Mouse (Mus musculus): ENCODE results near the gene Reln. TPM values are rescaled to one million over a fixed set of nuclear protein-coding genes. Genes with fewer than 3 reads are reported as not detected.

Reln gene
- polyA plus RNA-seq, 1 experiment from 2014 or later: 23.9 TPM

DNA sequence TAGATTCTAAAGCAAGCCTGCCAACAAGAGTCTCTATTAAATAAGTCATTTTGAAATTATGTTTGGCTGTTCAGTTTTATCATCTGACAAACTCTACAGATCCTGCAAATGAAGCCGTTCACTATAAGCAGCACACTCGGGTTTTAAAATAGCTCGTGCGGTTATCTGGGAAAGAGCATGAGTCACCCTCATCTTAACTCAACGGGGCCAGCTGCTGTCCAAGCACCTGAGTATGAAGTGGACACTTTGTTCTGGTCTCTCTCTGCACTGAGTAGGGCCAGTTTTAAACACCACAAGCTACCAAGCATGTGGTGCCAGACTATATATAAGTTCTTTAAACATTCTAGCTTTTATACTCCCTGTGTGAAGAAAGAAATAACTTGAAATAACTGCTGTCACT lies 168.0 kb downstream of the Reln start:
- H3K36me3 ChIP-seq (ENCODE audit: control insufficient read depth, insufficient read depth): no peaks in the 10 kb centered on the region
- 65% methylated on average over 5 of the region's 5 CpGs for WGBS (ENCODE audit: insufficient replicate concordance)
- no peak overlapping the region for H3K9ac ChIP-seq (ENCODE audit: low read depth, low read length)
- no peak overlapping the region for H3K4me3 ChIP-seq (ENCODE audit: low read depth, low read length)
- no peaks in the 10 kb centered on the region for H3K9me3 ChIP-seq (replicated peaks; ENCODE audit: control insufficient read depth, low read length)
- no peak overlapping the region for H3K4me2 ChIP-seq (ENCODE audit: low read depth, low read length)
- H3K27me3 ChIP-seq (ENCODE audit: control insufficient read depth, insufficient read depth, low read depth, low read length): no peaks in the 10 kb centered on the region
- ATAC-seq (ENCODE audit: low read depth): no peak
- H3K27ac ChIP-seq (ENCODE audit: low read length): no peak overlapping the region
- no peaks in the 10 kb centered on the region for H3K4me1 ChIP-seq (ENCODE audit: control insufficient read depth, low read depth, low read length)

GRCm38 (mm10) chr5:22171336-22171735 lies 173.2 kb downstream of the Reln start:
- 69% methylated on average over 5 of the region's 5 CpGs for WGBS (ENCODE audit: insufficient replicate concordance)

DNA sequence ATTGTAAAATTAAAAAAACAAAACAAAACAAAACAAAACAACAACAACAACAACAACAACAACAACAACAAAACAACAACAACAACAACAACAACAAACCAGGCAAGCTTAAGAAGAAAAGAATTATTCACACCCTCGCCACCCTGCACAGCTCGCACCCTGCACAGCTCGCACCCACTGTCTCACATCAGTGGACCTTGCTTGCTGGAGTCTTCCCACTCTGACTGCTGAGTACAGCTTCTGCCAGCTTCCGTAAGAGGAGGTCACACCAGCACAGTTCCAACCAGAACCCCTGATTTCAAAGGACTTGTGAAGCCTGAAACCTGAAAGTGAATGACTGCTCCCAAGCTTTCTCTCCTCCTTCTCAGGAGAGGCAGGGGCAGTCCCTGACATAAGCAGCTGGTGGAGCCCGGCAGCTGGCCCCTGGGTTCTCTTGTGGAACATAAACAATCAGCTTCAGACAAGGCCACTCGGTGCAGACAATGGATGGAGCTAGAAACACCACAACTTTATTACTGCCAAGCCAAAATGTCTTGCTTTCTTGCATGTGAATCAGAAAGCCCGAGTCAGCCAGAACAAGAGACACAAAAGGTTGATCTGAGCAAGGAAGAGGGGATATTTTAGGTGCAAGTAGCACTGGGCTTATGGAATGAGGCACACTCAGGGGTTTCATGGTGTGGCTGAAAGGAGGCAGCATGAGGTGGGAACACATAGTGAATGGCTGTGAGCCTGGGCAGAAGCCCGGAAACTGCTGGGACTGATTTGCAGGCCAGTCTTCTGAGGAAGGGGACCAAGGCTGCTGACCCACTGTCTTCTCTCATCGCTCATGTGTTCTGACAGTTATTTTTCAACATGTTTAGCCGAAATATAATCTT lies 180.2 kb downstream of the Reln start:
- Histone ChIP-seq H3K9ac (ENCODE audit: low read depth, low read length) (no peak overlapping the region), H3K4me1 (ENCODE audit: control insufficient read depth, low read depth, low read length) (no peaks in the 10 kb centered on the region), H3K4me3 (ENCODE audit: low read depth, low read length) (no peak overlapping the region), H3K9me3 (replicated peaks; ENCODE audit: control insufficient read depth, low read length) (no peaks in the 10 kb centered on the region), H3K4me2 (ENCODE audit: low read depth, low read length) (no peak overlapping the region), H3K36me3 (ENCODE audit: control insufficient read depth, insufficient read depth) (no peaks in the 10 kb centered on the region), H3K27ac (ENCODE audit: low read length) (no peak overlapping the region), H3K27me3 (ENCODE audit: control insufficient read depth, insufficient read depth, low read depth, low read length) (no peaks in the 10 kb centered on the region)
- ATAC-seq (ENCODE audit: low read depth): no peak
- 54% methylated on average over 10 of the region's 10 CpGs for WGBS (ENCODE audit: insufficient replicate concordance)

More at GRCm38 (mm10) chr5:22171336-22171735, 173.2 kb downstream of the Reln start:
- no peak for ATAC-seq (ENCODE audit: low read depth)
- Histone ChIP-seq H3K27ac (ENCODE audit: low read length) (no peak overlapping the region), H3K9ac (ENCODE audit: low read depth, low read length) (no peak overlapping the region), H3K4me2 (ENCODE audit: low read depth, low read length) (no peak overlapping the region), H3K4me3 (ENCODE audit: low read depth, low read length) (no peak overlapping the region), H3K27me3 (ENCODE audit: control insufficient read depth, insufficient read depth, low read depth, low read length) (no peaks in the 10 kb centered on the region), H3K36me3 (ENCODE audit: control insufficient read depth, insufficient read depth) (no peaks in the 10 kb centered on the region), H3K4me1 (ENCODE audit: control insufficient read depth, low read depth, low read length) (no peaks in the 10 kb centered on the region), H3K9me3 (replicated peaks; ENCODE audit: control insufficient read depth, low read length) (no peaks in the 10 kb centered on the region)

DNA sequence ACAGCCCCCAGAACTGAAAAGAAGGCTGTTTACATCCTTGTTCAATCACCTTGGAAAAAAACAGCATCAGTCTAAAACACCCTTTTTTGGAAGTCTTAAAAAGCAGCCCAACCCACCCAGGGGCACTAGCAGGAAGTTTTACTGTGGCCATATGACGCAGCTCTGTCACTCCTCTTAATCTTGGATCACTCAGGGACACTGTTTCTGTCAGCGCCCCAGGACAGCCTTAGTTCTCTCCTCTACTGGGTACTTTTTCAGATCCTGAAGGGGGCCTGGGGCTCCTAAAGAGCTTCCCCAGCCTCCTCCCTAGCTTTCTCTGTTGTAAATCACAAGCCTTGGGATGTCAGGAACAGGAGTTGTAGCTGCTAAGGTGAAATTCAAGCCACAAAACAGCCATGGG lies 183.6 kb downstream of the Reln start:
- no peaks in the 10 kb centered on the region for H3K4me1 ChIP-seq (ENCODE audit: control insufficient read depth, low read depth, low read length)
- H3K4me3 ChIP-seq (ENCODE audit: low read depth, low read length): no peak overlapping the region
- H3K4me2 ChIP-seq (ENCODE audit: low read depth, low read length): no peak overlapping the region
- no peak overlapping the region for H3K27ac ChIP-seq (ENCODE audit: low read length)
- H3K36me3 ChIP-seq (ENCODE audit: control insufficient read depth, insufficient read depth): no peaks in the 10 kb centered on the region
- 27% methylated on average over 2 of the region's 2 CpGs for whole genome bisulfite sequencing (ENCODE audit: insufficient replicate concordance)
- no peak overlapping the region for H3K9ac ChIP-seq (ENCODE audit: low read depth, low read length)
- no peak for ATAC-seq (ENCODE audit: low read depth)
- H3K27me3 ChIP-seq (ENCODE audit: control insufficient read depth, insufficient read depth, low read depth, low read length): no peaks in the 10 kb centered on the region
- H3K9me3 ChIP-seq (replicated peaks; ENCODE audit: control insufficient read depth, low read length): no peaks in the 10 kb centered on the region

DNA sequence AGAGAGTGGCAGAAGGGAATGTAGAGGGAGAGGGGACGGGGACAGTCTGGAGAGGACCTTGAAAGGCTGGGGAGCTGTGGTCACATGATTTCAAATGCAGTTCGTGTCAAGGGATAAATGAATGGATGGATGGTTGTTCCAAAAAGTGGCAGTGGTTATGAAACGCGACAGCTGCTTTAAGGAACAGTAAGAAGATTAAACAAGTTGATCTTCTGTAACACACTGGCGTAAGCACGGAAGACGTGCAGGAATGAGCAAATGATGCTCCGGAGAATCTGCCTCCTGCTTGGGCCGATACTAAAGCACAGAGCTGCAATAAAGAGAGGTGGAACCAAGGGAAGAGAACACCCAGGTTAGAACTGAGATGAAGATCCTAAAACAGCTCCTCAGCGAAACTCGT lies 185.7 kb downstream of the Reln start:
- ATAC-seq (ENCODE audit: low read depth): no peak
- WGBS (ENCODE audit: insufficient replicate concordance): 66% methylated on average over 11 of the region's 11 CpGs
- Histone ChIP-seq H3K4me2 (ENCODE audit: low read depth, low read length) (no peak overlapping the region), H3K27ac (ENCODE audit: low read length) (no peak overlapping the region), H3K4me3 (ENCODE audit: low read depth, low read length) (no peak overlapping the region), H3K27me3 (ENCODE audit: control insufficient read depth, insufficient read depth, low read depth, low read length) (no peaks in the 10 kb centered on the region), H3K9me3 (replicated peaks; ENCODE audit: control insufficient read depth, low read length) (no peaks in the 10 kb centered on the region), H3K4me1 (ENCODE audit: control insufficient read depth, low read depth, low read length) (no peaks in the 10 kb centered on the region), H3K9ac (ENCODE audit: low read depth, low read length) (no peak overlapping the region), H3K36me3 (ENCODE audit: control insufficient read depth, insufficient read depth) (no peaks in the 10 kb centered on the region)

DNA sequence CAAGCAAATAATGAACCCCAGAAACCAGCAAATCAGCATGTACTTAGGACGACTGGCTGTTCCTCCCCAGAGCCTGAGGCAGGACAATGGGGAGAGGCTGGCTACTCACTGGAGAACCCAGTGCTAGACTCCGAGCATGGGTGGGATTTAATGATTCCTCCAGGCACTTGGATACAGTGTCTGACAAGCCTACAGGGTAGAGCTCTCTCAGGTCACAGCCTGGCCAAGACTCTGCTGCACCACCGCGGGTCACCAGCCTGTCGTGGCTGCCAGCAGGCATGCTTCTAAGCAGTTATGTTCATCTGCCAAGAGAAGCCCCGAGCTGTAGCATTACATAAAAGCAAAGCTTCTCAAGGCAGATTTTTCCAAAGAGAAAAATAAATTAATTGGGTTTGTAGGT lies 190.9 kb downstream of the Reln start:
- Histone ChIP-seq H3K9me3 (replicated peaks; ENCODE audit: control insufficient read depth, low read length) (no peaks in the 10 kb centered on the region), H3K4me3 (ENCODE audit: low read depth, low read length) (no peak overlapping the region), H3K27me3 (ENCODE audit: control insufficient read depth, insufficient read depth, low read depth, low read length) (no peaks in the 10 kb centered on the region), H3K4me1 (ENCODE audit: control insufficient read depth, low read depth, low read length) (no peaks in the 10 kb centered on the region), H3K27ac (ENCODE audit: low read length) (no peak overlapping the region), H3K4me2 (ENCODE audit: low read depth, low read length) (no peak overlapping the region), H3K9ac (ENCODE audit: low read depth, low read length) (no peak overlapping the region), H3K36me3 (ENCODE audit: control insufficient read depth, insufficient read depth) (no peaks in the 10 kb centered on the region)
- no peak for ATAC-seq (ENCODE audit: low read depth)
- 60% methylated on average over 6 of the region's 6 CpGs for WGBS (ENCODE audit: insufficient replicate concordance)

DNA sequence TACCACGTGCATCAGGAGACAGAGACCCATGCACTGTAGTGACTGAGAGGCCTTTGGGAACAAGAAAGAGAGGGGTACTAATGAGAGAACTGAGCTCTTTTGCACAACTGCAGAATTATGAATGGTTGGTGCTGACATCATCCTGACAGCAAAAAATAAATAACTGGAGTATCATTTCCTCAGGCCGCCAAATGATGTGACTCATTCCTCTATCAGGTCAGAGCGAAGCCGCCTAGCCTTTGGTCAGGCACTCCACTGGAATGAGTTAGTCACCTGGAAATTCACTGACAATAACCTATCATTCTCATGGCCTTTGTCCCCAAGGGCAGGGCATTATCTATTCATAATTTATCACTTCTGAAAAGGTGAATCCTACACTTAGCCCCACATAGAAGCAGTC lies 202.7 kb downstream of the Reln start:
- Histone ChIP-seq H3K9ac (ENCODE audit: low read depth, low read length) (no peak overlapping the region), H3K27ac (ENCODE audit: low read length) (no peak overlapping the region), H3K9me3 (replicated peaks; ENCODE audit: control insufficient read depth, low read length) (no peaks in the 10 kb centered on the region), H3K4me2 (ENCODE audit: low read depth, low read length) (no peak overlapping the region), H3K36me3 (ENCODE audit: control insufficient read depth, insufficient read depth) (no peaks in the 10 kb centered on the region), H3K27me3 (ENCODE audit: control insufficient read depth, insufficient read depth, low read depth, low read length) (no peaks in the 10 kb centered on the region), H3K4me3 (ENCODE audit: low read depth, low read length) (no peak overlapping the region), H3K4me1 (ENCODE audit: control insufficient read depth, low read depth, low read length) (no peaks in the 10 kb centered on the region; the same call in 1 of the 2 replicates)
- 64% methylated on average over 4 of the region's 4 CpGs for WGBS (ENCODE audit: insufficient replicate concordance)
- no peak for ATAC-seq (ENCODE audit: low read depth)

DNA sequence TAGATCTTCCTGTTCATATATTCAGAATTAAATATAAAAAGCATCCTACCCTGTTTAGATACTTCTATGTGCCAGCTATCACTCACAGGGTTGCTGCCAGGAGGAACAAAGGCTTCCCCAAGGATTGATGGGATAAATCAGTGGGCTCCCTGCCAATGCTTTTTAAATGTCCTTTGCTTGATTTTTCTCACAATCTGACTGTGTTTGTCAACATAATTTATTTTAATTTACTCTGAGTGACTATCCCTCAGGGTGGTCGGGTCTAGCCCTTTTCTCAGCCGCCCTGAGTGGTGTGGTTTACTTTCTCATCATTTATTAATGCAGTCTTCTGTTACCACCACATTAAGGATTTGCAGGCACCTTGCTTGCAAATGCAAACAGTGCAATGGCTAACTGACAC lies 205.5 kb downstream of the Reln start:
- Histone ChIP-seq H3K4me2 (ENCODE audit: low read depth, low read length) (no peak overlapping the region), H3K36me3 (ENCODE audit: control insufficient read depth, insufficient read depth) (no peaks in the 10 kb centered on the region), H3K4me1 (ENCODE audit: control insufficient read depth, low read depth, low read length) (no peaks in the 10 kb centered on the region; the same call in 1 of the 2 replicates), H3K27ac (ENCODE audit: low read length) (no peak overlapping the region), H3K27me3 (ENCODE audit: control insufficient read depth, insufficient read depth, low read depth, low read length) (no peaks in the 10 kb centered on the region), H3K9me3 (replicated peaks; ENCODE audit: control insufficient read depth, low read length) (no peaks in the 10 kb centered on the region), H3K4me3 (ENCODE audit: low read depth, low read length) (no peak overlapping the region), H3K9ac (ENCODE audit: low read depth, low read length) (no peak overlapping the region)
- no peak for ATAC-seq (ENCODE audit: low read depth)
- WGBS (ENCODE audit: insufficient replicate concordance): 43% methylated on average over 2 of the region's 2 CpGs

- H3K4me2 ChIP-seq (ENCODE audit: low read depth, low read length): no peak overlapping the region
- no peak overlapping the region for H3K9ac ChIP-seq (ENCODE audit: low read depth, low read length)
- H3K4me1 ChIP-seq (ENCODE audit: control insufficient read depth, low read depth, low read length): no peaks in the 10 kb centered on the region
- H3K27ac ChIP-seq (ENCODE audit: low read length): no peak overlapping the region
- WGBS (ENCODE audit: insufficient replicate concordance): 63% methylated on average over 9 of the region's 9 CpGs
- no peaks in the 10 kb centered on the region for H3K9me3 ChIP-seq (replicated peaks; ENCODE audit: control insufficient read depth, low read length)
- no peaks in the 10 kb centered on the region for H3K36me3 ChIP-seq (ENCODE audit: control insufficient read depth, insufficient read depth)
- ATAC-seq (ENCODE audit: low read depth): no peak
- no peaks in the 10 kb centered on the region for H3K27me3 ChIP-seq (ENCODE audit: control insufficient read depth, insufficient read depth, low read depth, low read length)
- H3K4me3 ChIP-seq (ENCODE audit: low read depth, low read length): no peak overlapping the region
Measured at GRCm38 (mm10) chr5:22134402-22134801, 210.1 kb downstream of the Reln start.

Data from liver, embryonic 16.5 days (tissue).